Mouse (Mus musculus): ENCODE measurements around the gene Ruvbl1. TPM values are rescaled to one million over a fixed set of nuclear protein-coding genes. Genes with fewer than 3 reads are reported as not detected.
A peak's percentile ranks its signal among the peaks of the same experiment; 100 is the strongest.

Gene Ruvbl1
- total RNA-seq, 2 experiments from 2014 or later: 38.7 to 43.7 TPM

- DNase-seq (ENCODE audit: low spot score in 2 of 2): peak; percentile 50 to 70
Measured at GRCm38 (mm10) chr6:88490629-88491354, 25.6 kb downstream of the Ruvbl1 start.

DNA sequence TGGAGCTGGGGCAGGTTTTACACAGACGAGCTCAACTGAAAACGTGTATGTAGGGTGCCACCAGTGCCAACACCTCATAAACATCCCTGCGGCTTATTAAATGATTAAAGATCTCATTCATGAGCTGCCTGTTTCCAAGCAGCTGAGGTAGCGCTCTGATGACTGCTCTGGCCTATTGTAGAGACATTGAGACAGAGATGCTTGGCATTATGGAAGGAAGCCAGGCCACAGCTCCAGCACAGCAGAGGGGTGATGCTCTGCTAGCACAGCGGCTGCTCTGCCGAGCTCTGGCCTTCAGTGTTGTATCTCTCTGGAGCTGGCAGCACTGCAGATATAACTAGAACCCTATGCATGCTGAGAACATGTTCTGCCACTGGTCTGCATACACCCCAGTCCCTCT, 28.5 kb downstream of the Ruvbl1 start:
- no peak for DNase-seq (ENCODE audit: low spot score in 2 of 2)

GRCm38 (mm10) chr6:88499481-88500404, 34.5 kb downstream of the Ruvbl1 start:
- DNase-seq (ENCODE audit: low spot score in 2 of 2): peak; percentile 66 to 67

DNA sequence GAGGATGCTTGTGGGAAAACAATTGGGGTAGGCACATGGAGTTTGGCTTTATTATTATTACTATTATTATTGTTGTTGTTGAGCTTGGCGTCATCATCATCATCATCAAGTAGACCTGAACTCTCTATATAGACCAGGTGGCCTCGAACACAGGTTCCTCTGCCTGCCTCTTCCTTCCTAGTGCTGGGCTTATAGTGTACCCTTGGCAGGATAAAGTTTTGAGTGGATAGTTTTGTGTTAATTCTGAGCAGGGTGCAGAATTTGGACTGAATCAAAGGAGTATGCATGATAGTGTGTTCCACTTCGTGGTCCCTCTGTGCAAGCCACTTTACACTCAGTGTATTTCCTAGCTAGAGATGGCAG, 35.2 kb downstream of the Ruvbl1 start:
- no peak for DNase-seq (ENCODE audit: low spot score in 2 of 2)

DNA sequence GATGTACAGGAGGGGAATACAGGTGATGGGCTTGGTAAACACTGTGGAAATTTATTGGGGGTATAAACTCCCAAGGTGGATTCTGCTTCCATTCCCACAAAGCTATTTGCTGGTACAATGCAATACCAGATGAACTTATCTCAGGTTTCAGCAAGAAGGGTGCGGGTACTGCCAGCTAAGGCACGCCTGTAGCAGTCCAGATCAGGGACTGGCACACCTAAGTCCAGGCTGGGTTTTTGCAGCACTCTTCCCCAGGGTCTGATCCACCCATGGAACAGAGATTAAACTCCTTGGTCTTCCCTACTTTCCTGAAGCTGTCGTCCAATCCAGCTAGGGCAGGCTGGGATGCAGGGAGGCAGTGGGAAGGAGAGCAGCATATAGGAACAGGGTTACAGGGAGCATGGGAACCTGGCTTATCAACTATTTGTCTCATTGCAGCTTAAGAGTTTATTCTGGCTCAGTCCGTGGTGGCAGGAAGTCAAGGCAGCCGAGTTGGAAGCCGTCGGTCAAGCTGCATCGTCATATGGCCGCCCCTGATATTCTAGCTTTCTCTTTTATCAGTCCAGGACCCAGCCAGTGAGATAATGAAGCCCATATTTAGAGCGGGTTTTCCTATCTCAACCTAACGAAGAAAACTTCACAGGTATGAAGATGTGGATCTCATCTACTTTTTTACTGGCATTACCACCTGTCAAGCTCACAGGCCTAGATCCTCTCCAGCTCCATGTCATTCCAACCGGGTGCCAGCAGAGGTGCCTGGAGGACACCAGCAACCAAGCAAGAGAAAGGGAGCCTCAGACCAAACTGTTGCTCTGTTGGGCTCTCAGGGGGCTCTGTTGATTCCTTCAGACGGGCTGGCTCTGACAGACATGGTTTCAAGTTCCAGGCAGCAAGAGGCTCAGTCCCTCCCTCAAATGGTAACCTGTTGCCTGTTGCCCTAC, 37.1 kb downstream of the Ruvbl1 start:
- DNase-seq (ENCODE audit: low spot score in 2 of 2): no peak

GRCm38 (mm10) chr6:88503044-88503443, 37.8 kb downstream of the Ruvbl1 start:
- no peak for DNase-seq (ENCODE audit: low spot score in 2 of 2)

GRCm38 (mm10) chr6:88513984-88514383, 48.8 kb downstream of the Ruvbl1 start:
- peak in 1 of 2 experiments; percentile 1 for DNase-seq (ENCODE audit: low spot score in 2 of 2)

DNA sequence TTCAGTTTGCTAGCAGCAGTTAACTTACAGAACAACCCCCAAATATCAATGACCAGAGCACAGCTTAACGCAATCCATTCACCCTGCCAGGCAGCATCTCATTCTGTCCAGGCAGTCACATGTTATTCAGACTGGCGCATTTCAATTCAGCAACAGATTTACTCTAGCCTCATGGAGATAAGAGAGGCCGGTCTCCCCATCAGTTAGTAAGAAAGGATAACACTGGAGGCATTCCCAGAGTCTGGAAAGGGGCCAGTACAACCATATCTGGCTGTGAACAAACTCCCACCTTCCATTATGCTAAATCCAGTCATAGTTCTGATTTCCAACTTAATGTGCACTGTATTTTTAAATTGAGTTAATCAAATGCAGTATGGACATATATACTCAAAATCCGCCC, 49.3 kb downstream of the Ruvbl1 start:
- peak; percentile 72 to 83 for DNase-seq (ENCODE audit: low spot score in 2 of 2)

DNA sequence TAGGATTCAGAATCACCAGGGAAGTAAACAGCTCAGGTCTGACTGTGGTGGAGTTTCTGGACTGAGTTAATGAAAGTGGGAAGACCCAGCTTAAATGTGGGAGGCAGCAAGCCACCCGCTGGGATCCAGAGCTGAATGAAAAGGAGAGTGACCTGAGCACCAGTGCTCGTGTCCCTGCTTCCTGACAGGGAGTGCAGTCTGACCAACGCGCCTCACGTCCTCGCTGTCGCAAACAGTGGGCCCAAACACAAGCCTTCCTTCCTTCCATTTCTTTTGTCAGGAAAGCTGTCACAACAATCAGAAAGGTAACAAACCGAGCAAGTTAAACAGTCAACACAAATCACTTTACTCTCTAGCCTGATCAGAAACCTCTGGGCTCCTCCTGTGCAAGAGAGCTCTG, 50.8 kb downstream of the Ruvbl1 start:
- DNase-seq (ENCODE audit: low spot score in 2 of 2): no peak

- DNase-seq (ENCODE audit: low spot score in 2 of 2): no peak
Measured at GRCm38 (mm10) chr6:88516667-88517066, 51.5 kb downstream of the Ruvbl1 start.

DNA sequence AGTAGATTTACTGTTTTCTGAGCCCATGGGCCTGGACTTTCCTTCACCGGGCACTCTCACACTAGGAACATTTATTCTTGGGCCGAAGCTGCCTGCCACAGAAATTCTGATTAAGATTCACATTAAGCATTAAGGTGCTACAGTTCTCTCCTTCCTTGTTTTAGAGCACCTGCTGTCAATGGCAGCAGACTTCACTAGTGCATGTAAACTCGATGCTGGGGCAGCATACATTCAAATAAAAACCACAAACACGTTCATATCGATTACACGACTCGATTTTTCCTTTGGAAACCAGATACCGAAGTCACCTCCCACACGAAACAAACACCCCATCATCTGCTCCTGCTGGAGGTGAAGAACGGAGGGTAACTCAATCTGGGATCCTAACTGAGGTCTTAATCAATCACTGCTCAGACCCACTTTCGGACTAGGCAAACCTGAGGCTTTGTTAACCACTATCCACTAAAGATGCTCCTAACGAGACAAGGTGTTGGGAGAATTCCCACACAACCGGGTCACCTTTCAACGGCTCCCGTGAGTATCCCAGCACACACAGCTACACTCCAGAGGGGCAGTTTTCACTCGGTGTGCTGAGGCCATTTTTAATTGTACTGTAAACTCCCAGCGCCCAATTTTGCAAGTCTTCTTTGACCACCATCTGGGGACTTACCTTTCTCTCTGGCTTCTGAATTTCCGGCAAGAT, 52.6 kb downstream of the Ruvbl1 start:
- DNase-seq (ENCODE audit: low spot score in 2 of 2): no peak

DNA sequence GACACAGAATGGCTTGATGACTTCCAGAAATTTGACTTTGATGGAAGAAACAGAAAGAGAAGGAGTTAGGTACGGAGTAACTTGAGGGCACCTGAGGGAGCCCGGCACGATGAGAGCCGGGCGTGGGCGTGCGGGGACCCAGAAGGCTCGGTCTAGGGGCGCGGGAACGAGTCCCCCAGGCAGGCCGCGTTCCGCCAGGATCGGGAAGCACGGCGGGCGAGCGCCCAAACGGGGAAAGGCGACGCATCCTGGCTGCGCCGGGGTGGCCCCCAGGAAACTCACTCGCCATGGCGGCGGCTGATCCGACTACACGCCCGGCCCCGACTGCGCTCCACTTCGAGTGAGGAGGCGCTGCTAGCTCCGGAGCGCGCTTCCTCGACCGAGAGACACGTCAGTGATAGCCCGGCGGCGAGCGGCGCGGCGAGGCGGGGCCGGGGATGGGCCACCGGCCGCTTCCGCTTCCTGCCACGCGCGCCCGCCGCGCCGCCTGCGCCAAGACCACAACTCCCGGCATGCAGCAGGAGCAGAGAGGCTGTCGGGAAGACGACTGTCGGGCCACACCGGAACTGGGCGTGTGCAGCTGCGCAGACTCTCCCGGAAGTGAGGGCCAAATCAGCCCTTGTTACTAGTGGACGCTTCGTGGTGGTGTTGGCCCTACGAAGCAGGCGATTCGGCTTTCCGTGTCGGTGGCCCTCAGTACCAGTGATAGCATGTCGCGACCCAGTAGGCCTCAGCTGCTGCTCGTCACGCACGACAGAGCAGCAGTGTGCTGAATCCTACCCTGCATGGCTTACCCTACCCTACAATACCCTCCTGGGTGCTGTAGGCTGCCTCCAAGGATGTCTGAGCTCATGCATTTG, 53.4 kb downstream of the Ruvbl1 start, which contains the start of gene Sec61a1:
TSS of gene Sec61a1 (minus strand) at position 502 of the 860 bp plus-strand sequence.
- DNase-seq (ENCODE audit: low spot score in 2 of 2): peak; percentile 95 to 96

GRCm38 (mm10) chr6:88521821-88522220, 56.6 kb downstream of the Ruvbl1 start:
- DNase-seq (ENCODE audit: low spot score in 2 of 2): no peak

GRCm38 (mm10) chr6:88522606-88523005, 57.4 kb downstream of the Ruvbl1 start:
- DNase-seq (ENCODE audit: low spot score in 2 of 2): no peak

GRCm38 (mm10) chr6:88523043-88523442, 57.8 kb downstream of the Ruvbl1 start:
- DNase-seq (ENCODE audit: low spot score in 2 of 2): no peak

DNA sequence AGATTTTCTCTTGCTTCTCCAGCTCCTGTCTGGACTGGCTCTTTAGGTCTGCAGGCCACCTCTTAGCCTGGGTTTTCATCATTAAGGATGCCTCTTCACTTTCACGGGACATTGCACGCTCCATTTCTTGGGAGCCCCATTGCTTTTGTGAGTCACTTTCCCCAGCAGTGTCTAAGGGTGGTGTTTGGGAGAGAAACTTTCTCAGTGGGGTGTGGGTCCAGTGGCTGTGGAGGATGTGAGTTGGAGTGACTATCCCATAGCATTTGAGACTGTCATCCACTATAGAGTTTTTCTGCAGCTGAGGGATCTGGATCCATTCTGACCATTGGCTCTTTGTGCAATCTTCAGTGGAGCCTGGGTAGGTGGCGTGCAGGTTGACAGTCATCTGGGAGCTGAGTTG, 58.2 kb downstream of the Ruvbl1 start:
- DNase-seq (ENCODE audit: low spot score in 2 of 2): no peak

DNA sequence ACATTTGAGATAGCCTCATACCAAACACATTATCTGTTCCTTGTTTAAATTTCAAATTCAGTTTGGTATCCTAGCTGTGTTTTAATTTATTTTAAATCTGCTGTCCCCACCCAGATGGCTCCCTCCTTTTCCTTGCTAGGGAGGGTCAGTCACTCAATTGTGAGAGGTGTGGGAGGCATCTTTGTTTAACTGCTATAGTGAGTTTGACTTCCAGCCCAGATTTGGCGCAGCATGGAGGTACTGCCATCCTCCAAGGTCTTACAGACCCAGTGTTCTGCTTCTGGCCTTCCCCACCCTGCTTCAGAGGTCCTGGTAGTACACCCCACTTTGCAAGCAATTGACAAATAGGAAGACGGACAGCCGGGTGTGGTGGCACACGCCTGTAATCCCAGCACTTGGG, 58.8 kb downstream of the Ruvbl1 start:
- DNase-seq (ENCODE audit: low spot score in 2 of 2): no peak

DNA sequence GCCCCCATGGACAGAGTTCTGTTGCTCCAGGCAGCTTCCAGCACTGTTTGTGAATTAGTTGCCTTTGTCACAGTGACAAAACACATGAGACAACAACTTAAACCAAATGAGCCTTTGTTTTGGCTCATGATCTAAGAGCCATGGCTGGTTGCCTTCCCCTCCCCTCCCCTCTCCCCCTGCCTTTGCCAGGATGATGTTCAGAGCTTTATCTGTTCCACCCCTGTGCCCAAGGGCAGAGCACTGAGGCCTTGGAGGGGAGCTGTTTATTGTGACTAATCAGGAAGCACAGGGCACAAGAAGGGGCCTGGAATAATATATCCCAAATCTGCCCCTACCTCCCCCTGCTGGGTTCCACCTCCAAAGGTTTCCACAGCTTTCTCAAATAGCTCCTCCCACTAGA, 65.1 kb downstream of the Ruvbl1 start:
- no peak for DNase-seq (ENCODE audit: low spot score in 2 of 2)

GRCm38 (mm10) chr6:88540093-88540755, 75.0 kb downstream of the Ruvbl1 start:
- DNase-seq (ENCODE audit: low spot score in 2 of 2): no peak
